Mouse (Mus musculus) MEL (cell line): Measurements from ENCODE around the gene Ablim1.
A peak's percentile ranks its signal among the peaks of the same experiment; 100 is the strongest.

Experiments used
- BHLHE40 ChIP-seq: IDR thresholded peaks from 2 replicates; pipeline ENCODE4 v1.6.1; 2012; ENCODE audit warnings: low read depth, mild to moderate bottlenecking, inconsistent platforms, low read length, improper control_type of control experiment, borderline replicate concordance
- CTCF ChIP-seq, 3 experiments: IDR thresholded peaks in 2 of 3; conservative IDR thresholded peaks in 1 of 3; 2 replicates each; pipeline ENCODE4 v1.5.1; 2011 to 2012; ENCODE audit warnings: low read length in 3 of 3, low read depth in 2 of 3, mild to moderate bottlenecking in 2 of 3, improper control_type of control experiment in 1 of 3, inconsistent platforms in 1 of 3, mixed read lengths in 1 of 3, moderate library complexity in 1 of 3; ENCODE audit not compliant: control insufficient read depth in 1 of 3, insufficient read depth in 1 of 3, poor library complexity in 1 of 3, severe bottlenecking in 1 of 3
- E2F4 ChIP-seq: IDR thresholded peaks from 2 replicates; pipeline ENCODE4 v1.6.1; 2011; ENCODE audit warnings: low read depth, low read length, improper control_type of control experiment, borderline replicate concordance
- EP300 ChIP-seq, 2 experiments: IDR thresholded peaks; 2 replicates each; pipeline ENCODE4 v1.6.1; 2011; ENCODE audit warnings: improper control_type of control experiment in 2 of 2, low read length in 2 of 2, low read depth in 1 of 2, mild to moderate bottlenecking in 1 of 2
- MXI1 ChIP-seq: IDR thresholded peaks from 2 replicates; pipeline ENCODE4 v1.6.1; 2011; ENCODE audit warnings: mild to moderate bottlenecking, low read depth, low read length, improper control_type of control experiment
- MYB ChIP-seq: IDR thresholded peaks from 2 replicates; pipeline ENCODE4 v1.6.1; 2011; ENCODE audit warnings: mild to moderate bottlenecking, low read depth, low read length, improper control_type of control experiment
- MYC ChIP-seq: IDR thresholded peaks from 2 replicates; pipeline ENCODE4 v1.6.1; 2011; ENCODE audit warnings: low read depth, mild to moderate bottlenecking, low read length, improper control_type of control experiment, moderate library complexity
- POLR2AphosphoS2 ChIP-seq: IDR thresholded peaks from 2 replicates; pipeline ENCODE4 v1.6.1; 2011; ENCODE audit warnings: low read length, improper control_type of control experiment
- ZKSCAN1 ChIP-seq: IDR thresholded peaks from 2 replicates; pipeline ENCODE4 v1.6.1; 2012; ENCODE audit warnings: low read depth, mild to moderate bottlenecking, inconsistent platforms, low read length, improper control_type of control experiment, moderate library complexity
- ZMIZ1 ChIP-seq: IDR thresholded peaks from 2 replicates; pipeline ENCODE4 v1.6.1; 2012; ENCODE audit warnings: low read depth, mild to moderate bottlenecking, inconsistent platforms, low read length, improper control_type of control experiment, moderate library complexity

GRCm38 (mm10) chr19:57039258-57039657 is 275.5 kb downstream of the Ablim1 start:
- TF ChIP-seq ZMIZ1: no peak
- no peak for TF ChIP-seq E2F4
- peak; percentile 49 to 61 (median 52) for TF ChIP-seq CTCF (IDR thresholded peaks at IDR 0.05 in 2 of 3, conservative IDR thresholded peaks at IDR 0.05 in 1 of 3; ENCODE audit: control insufficient read depth in 1 of 3, insufficient read depth in 1 of 3, low read depth in 2 of 3, low read length in 3 of 3, poor library complexity in 1 of 3, severe bottlenecking in 1 of 3)
- no peak for TF ChIP-seq ZKSCAN1
- TF ChIP-seq MXI1: no peak
- no peak for TF ChIP-seq MYB
- no peak for TF ChIP-seq POLR2AphosphoS2
- TF ChIP-seq EP300 (IDR thresholded peaks at IDR 0.05; ENCODE audit: low read depth in 1 of 2, low read length in 2 of 2): no peak
- no peak for TF ChIP-seq MYC
- TF ChIP-seq BHLHE40: no peak
